Mouse (Mus musculus) spleen, adult 18-20 months (tissue): ENCODE measurements around the gene Amz2.

Experiments
- DNase-seq, 2 experiments: peaks; one replicate each; pipeline ENCODE4 v3.0.0; 2022; ENCODE audit warnings: mixed read lengths in 2 of 2

Amz2 gene

DNA sequence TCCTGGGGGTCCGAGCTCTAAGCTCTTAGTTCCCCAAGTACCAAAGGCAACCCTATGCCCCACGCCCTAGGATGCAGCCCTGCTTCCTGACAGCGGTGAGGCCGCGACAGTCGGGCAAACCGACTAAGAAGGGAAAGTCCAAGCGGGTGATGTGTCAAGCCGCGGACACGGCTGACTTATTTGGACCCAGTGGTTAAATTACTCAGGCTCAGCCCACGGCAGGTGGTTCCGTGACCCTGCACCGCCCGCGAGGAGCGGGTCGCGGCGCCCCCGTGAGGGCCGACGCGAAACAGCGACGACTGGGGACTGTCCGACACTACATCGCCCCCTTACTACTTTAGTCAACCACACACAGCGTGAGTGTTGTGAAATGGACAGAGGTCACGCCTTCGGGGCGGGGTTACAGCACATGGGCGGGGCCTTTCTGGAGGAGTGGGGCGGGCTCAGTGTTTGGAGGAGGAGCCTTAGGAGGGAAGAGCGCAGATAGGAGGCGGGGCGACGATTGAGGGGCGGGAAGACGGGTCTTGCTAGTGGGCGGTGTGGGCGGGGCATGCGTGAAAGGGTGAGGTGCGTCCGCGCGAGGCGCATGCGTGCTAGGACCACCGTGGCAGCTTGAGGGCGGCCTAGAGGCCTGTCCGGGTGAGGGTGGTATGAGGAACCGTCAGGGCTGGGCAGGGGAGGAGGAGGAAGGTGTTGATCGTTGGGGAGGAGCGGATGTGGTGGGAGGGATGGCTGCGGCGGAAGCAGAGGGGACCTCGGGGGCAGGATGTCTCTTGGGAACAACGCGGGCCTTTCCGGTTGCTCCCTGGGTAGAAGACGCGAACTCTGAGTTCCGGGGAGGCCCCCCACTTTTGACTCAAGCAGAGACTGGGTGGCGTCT, at the start of gene Amz2:
TSS of gene Amz2 (plus strand) at position 555 of the 880 bp plus-strand sequence.
- DNase-seq, result peak; percentile 99

DNA sequence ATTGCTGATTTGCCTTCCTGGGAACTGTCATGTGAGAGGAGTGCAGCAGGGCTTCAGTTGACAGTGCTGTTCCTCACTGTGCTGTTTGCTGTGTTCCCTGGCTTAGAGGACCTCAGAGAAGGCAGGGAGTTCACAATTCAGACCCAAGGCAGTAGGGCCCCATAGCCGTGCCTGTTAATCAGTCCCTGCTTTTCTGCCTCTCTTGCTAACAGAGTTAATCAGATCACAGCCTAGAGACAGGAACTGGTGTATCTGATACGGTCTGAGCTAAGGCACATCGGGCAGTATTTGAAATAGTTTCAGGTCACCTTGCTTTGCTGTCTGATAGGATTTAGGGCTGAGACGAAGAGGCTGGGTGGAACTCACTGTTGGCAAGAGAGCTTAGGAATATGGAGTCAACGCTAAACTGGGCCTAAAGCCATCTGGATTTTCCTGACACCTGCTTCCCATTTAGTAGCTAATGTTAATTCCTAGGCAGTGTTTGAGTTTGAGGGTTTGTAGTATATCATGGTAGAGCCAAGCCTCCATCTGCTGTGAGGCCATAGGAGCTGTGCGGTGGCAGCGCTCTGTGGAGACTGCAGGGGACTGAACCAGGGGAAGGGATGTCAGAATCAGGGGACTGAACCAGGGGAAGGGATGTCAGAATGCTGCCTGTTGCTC, 49.1 kb upstream of the Amz2 start:
- no peak for DNase-seq

DNA sequence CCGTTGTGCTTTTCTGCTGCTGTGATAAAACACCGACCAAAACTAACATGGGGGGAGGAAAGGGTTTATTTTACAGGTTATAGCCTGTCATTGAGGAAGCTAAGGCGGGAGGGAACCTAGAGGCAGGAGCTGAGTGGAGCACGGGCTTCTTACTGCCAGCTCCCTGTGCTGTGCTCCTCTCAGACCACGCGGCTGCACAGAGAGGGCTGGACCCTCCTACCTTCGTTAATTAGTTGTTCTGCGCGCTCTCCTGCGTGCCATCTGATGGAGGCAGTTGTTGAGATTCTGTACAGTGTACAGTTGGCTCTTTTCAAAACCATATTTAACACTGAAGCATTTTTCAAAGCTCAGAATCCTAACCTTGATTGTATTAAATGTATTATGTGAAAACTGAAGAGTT, 48.3 kb upstream of the Amz2 start:
- DNase-seq, result no peak

DNA sequence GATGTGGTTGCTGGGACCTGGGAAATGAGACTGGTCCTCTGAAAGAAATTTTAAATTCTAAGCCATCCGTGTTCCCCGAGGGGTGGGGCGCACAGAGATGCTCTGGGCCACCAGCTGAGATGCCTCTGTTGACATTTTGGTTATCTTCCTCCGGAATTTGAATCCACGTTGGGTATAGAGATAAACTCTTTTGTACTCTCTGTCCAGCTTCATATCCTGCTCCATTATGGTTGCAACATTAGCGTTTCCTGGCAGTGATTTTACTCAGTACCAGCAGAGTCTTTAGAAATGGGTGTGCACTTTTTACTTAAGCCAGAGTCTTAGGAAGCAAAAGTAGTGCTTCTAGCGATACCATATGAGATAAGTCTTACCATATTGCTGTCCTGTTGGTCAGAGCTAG, 47.7 kb upstream of the Amz2 start:
- no peak for DNase-seq

DNA sequence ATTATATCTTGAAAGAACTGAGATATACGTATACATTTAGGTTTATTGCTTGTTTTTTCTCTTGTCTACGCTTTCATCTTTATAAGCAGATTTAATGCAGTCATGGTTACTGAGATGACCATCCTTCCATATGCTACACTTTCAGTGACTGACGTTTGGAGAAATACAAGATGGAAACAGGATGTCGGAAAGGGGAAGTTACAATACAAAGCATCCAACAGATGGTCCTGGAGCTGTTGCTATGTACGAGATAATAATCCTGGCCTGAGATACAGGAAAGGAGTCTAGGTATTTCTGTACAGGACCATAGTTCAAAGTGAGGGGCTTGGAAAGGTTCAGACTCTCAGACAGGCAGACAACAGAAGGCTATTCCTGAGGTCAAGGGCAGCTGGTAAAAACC, 45.1 kb upstream of the Amz2 start:
- DNase-seq, result no peak

DNA sequence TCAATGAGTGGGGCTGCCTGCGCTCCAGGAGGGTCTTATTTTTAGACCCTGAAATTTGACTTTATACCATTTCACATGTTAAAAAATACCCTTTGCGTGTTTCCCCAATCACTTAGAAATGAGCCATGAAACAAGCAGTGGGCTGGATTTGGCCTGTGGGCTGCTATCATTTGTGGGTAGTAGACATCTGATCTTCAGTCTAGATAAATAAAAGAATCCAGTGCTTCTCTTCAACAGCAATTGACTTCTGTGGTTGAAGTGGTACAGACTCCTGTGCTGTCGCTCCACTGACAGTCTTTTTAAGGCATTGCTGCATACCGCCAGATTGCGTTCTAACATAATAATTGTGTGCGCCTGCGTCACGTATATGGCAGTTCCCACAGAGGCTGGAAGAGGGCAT, 40.5 kb upstream of the Amz2 start:
- no peak for DNase-seq

DNA sequence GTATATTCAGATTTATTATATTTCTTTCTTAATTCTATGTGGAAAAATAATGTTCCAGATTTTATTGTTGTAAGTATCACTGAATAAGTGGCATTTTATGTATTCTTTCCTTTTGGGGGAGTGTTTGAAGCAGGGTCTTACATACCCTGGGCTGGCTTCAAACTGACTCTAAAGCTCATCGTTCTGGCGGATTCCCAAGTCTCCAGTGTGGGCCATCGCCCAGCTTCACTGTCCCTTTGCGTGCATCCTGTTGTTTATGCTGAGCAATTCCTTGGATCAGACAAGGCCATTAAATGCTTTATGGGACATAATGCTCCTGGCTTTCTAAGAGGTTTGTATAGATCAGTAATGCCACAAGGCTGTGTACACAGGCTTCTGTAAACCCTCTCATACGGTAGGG, 36.7 kb upstream of the Amz2 start:
- no peak for DNase-seq

DNA sequence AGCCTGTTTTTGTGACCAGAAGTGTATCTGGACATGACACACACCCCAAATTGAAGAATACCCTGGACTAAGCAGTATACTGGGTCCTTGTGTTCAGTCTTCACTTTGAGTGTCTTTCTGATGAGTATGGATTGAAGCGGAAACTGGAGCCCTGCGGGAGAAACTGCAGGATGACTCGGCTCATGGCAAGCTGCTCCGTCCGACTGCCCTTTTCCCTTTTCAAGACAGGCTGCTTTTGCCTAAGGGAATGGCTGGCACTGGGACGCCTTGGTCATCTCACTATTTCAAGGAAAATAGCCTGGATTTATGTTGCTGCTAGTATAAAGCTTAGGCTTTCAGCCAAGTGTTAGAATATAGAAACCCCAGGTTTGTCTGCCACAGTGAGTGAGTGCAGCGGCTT, 34.5 kb upstream of the Amz2 start:
- DNase-seq, result no peak

DNA sequence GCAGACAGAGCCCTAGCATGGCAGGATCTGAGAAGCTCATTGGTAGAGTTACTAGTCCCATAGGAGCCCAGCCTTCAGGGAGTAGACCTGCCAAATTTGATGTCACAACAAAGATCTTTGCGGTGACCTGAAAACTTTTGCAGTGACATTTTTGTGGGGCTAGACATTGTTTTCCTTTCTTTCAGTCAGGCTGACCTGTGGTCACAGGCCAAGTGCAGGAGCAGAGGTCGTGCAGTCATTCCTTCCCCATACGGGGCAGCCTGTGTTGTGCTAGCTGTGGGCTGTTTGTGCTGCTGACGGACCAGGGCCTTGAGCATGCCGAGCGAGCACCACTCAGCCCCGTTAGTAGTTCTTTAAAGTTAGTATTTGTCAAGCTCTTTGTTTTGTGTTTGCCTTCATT, 34.0 kb upstream of the Amz2 start:
- no peak for DNase-seq

DNA sequence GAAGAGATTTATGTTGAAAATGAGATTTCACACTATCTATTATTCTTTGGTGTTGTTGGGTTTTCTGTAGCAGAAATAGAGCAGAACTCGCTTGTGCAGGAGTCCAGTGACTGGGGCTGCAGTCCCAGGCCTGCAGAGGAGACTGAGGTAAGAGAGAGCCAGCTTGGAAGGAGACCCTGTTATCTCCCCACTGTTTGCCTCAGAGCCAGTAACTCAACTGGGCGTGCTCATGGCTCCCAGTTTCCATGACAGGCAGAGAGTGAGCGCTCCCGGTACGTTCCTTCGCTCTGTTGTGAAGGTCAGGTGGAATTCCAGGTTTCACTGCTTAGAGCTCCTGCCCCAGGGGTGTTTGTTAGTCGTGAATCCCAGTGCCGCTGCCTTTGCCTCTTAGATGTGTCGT, 33.1 kb upstream of the Amz2 start:
- no peak for DNase-seq

DNA sequence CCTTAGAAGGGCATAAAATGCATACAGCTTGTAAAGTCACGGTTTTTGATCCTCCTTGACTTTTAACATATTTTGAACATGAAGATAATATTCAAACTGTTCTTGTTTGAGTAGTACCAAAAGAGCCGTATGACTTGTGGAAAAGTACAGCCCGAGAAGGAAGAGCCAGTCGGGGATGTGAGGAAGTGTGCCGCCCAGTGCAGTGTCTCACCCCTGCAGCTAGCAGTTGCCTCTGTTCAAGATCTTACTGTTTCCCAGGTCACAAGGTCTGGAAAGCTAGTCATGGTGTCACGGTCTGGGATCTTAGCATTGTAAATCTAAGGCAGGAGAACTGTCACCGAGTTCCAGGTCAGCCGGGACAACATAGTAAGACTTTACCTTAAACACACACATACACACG, 31.0 kb upstream of the Amz2 start:
- DNase-seq, result no peak

DNA sequence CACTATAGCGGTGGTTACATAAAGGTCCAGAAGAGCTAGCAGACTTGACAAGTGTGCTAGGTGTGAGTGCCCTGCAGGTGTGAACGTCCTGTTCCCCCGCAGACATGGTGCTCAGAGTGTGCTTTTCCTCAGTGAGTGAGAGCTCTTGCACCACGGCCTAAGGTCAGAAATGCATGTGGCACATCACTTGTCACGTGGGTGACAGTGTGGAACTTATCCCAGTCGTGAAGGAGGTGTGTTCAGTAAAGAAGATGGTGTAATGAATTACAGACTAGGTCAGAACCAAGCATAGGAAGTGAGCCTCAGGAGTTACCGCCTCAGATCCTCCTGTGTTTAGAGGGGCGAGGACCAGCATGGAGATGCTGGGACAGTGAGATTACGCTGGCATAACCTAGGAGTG, 30.5 kb upstream of the Amz2 start:
- DNase-seq, result no peak

DNA sequence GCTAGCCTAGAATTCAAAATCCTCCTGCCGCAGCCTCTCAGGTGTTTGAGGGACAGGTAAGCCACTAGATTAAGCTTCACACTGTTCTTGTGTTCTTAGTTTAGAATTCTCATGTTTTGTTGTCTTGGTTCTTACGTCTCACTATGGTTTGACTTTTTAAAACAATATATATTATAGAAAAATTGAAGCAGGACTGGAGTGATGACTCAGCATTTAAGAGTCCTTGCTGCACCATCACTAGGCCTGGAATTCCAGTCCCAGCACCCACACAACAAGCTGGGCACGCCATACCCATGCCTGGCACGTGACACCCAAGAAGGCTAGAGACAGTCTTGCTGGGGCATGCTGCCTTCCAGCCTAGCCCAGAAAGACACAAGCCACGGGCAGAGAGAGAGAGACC, 19.3 kb upstream of the Amz2 start:
- DNase-seq, result no peak

DNA sequence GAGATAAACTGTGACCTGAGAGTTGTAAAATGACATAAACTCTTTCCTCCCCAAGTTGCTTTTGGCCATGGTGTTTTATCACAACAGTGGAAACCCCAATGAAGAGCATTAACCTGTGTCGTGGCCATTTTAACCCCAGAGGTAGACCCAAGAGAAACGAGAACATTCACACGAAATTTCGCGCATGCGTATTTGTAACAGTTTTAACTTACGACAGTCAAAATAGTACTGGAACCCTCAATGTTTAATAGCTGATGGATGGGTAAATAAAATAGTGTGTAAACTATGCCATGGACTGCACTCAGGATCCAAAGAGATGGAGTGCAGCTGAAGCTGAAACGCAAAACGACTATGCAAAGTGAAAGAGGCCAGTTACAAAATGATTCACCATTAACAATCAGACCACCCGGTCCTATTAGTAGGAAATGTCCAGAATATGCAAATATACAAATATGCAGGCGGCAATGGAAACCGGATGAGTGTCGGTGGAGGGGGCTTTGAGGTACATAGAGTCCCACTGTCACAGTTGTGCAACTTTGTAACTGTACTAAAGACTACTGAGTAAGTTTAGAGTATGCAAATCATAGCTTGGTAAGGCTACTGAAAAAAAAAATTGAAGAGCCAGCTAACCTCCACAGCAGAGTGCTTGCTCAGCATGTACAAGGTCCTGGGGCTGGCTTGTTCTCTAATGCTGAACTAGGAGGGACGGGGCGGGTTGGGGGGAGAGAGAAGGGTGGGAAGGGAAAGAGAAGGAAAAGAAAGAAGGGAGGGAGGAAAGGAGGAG, 15.4 kb upstream of the Amz2 start:
- no peak for DNase-seq

DNA sequence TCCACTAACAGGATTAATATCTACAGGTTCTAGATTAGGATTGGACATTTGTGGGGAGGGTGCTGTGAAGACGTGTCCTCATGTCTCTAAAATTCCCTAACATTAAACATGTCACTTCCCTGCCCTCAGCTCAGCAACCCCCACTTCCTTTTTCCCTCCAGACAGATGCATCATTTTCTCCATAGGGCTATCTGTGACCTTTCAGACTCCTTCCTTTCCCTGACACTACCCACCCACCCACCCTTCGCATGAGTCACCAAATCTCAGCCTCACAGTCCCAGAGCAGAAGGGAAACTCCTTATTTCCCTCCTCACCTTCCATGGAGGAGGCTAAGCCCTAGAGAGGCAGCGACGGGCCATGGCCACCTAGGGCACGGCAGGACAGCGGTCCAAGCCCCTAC, 12.1 kb upstream of the Amz2 start, which contains the start of gene 9930022D16Rik:
TSS of gene 9930022D16Rik (plus strand) at position 301 of the 400 bp plus-strand sequence.
- DNase-seq, result no peak

DNA sequence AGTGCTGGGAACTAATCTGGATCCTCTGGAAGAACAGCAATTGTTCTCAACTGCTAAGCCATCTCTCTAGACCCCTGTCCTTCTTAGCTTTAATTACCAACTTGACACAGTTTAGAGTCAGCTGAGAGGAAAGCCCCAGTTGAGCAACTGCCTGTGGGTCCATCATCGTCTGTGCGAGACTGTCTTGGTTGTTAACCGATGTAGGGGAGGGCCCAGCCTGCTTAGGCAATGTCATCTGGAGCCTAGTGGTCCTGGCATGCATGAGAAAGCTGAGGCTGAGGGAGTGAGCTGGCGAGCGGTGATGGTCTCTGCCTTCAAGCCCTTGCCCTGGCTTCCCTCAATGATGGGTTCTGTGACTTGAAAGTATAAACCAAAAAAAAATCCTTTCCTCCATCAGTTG, 10.9 kb upstream of the Amz2 start:
- no peak for DNase-seq

DNA sequence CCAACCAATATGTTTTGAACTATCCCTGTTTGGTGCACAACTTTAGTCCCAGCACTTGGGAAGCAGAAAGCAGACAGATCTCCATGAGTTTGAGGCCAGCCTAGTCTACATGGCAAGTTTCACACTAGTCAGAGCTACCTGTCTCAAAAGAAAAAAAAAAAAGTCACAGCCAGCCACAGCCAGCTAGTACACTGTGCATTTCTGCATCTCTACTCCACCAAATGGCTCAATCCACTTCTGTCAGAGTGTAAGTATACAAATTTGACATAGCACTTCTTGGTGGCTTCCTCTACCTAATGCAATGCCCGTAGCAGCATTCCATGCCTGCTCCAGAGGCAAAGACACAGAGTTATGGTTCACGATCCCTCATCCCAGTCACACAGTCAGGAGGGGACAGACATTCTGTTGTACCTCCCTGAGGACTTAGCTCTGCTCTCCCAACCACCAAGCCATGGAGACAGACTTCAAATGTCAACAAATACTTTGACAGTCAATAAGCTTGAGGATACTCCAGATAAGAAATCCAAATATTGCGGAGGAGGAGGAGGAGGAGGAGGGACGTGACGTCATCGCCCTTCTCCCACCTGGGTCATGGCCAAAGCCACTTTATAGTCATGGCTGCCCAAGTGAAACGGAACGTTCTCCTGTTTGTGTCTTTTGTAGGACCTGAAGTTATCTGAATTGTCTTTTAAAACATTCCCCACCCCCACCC, 8.9 kb upstream of the Amz2 start:
- DNase-seq, result no peak

DNA sequence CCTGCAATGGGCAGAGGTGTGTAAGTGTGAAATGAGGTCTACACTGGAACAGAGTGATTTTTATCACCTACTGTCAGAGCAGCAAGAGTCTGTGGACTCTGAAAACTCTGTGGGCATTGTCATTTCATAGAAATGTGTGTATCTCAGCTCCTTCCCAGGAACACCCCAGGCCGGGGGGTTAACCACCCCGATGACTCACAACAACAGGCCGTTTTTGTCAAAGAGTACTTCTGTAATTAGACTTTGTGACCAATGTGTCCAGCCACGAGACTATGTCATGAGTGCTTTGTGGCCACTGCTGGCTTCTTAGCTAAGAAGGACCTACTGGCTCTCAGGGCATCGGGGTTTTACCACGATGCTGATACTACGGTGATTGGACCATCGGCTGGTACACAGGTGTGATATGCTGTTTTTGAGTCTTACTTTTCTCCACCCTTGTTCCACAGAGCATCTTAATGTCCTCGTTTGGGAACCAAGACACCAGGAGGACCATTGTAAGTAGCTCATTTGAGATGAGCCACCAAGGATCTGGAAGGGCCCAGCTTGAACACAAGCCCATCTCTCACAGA, 8.2 kb upstream of the Amz2 start:
- DNase-seq, result no peak

DNA sequence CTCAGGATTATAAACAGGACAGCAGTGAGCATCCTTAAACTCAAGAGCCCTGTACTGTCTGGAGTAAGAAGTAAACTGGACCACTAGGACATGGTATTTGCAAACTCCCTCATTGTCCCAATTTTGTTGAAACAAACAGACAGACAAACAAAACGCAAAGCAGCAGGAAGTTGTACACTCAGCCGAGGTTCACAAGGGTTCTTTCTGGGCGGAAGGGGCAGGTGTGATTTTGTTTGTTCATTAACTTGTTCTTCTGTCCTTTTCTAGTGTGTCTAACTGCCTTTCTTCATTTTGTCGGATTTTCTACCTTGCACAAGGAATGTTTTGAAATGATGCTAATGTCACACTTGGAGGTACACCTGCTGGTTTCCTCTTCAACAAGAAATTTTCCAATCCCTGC, 6.3 kb upstream of the Amz2 start:
- no peak for DNase-seq

DNA sequence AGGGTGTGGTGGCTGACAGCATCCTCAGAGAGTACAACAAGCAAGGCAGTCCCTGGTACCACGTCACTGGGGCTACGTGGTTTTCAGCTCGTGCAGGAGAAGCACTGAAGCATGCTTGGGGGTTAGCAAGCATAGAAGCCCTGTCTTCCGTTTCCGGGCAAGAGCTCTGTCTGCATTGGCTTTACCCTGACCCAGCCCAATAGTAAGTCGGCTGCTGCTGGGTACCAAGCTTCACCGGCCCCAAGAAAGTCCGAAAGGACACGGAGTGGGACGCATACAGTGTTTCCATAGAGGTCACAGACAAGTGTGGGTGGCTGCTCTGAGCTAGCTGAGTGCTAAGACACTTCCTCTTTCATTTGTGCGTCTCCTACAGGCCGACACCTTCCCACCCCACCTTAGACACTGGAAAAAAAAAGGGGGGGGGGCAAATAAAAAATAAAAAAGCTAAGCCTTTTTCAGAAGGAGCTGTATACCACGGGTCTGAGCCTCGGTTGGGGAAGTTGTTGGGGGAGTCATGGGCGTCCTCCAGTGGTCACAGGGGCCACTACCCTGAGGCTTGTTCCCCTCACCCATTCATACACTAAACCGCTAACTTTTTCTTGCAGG, 5.7 kb upstream of the Amz2 start:
- peak; percentile 64 to 75 for DNase-seq

DNA sequence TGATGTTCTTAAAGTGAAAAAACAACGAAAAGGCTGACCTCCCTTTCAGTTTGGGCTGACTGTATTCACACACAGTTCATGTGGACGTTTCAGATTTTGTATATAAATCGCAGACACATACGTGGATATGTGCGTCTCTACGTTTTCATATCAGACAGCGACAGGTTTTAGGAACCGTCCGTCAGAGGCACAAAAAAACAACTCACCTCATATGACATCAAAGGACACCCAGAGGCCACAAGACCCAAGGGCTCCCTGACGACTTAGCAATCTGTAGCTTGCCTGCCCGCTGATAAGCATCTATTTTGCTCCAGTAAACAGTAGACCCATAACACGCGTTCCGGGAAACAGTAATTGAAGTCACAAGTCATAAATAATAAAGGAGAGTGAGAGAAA, 5.2 kb upstream of the Amz2 start:
- DNase-seq, result no peak

DNA sequence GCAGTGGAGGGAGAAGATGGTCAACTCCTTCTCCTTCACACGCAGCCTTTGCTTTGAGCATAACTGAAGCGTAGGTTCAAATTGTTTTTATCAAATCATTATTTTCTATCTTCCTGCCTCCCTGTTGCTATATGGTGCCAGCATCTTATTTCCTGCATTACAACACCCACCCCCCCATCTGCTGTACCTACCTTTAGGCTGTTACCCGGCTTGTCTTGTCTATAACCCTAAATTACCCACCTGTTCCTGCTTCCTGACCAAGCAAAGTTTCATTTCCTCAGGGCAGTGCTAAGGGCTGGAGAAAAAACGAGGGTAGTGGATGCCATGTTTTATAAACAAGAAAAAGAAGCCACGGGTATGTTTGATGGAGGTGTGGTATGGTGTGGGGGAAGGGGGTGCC, 4.5 kb upstream of the Amz2 start:
- DNase-seq, result no peak
